Mouse (Mus musculus) embryonic facial prominence, embryonic 12.5 days (tissue): ENCODE measurements at regions not wholly inside any gene's neighbourhood (a gene's known extent, or its start where the extent isn't known, plus 50 kb on each side); places are given as distances from the start of the nearest gene placed in this dataset.

Source experiments
- ATAC-seq: fragments of 200-750 bp; cut with Nextera tagmentation; 2 replicates; pipeline ENCODE4 v1.8.0; 2017; ENCODE audit not compliant: insufficient number of reproducible peaks, insufficient read depth, low FRiP score, low TSS enrichment
- H3K27ac ChIP-seq: fragments of 300-500 bp; sonication (generic); 2 replicates; pipeline ENCODE4 v1.5.1; 2016; ENCODE audit warnings: mild to moderate bottlenecking
- H3K27me3 ChIP-seq: fragments of 300-500 bp; sonication (generic); 2 replicates; pipeline ENCODE4 v1.6.1; 2016; ENCODE audit warnings: mild to moderate bottlenecking, moderate library complexity
- H3K36me3 ChIP-seq: fragments of 300-500 bp; sonication (generic); 2 replicates; pipeline ENCODE4 v1.6.1; 2016; ENCODE audit warnings: mild to moderate bottlenecking
- H3K4me1 ChIP-seq: fragments of 300-500 bp; sonication (generic); 2 replicates; pipeline ENCODE4 v1.6.1; 2016
- H3K4me2 ChIP-seq: fragments of 300-500 bp; sonication (generic); replicated peaks from 2 replicates; pipeline ENCODE4 v1.6.1; 2016; ENCODE audit warnings: mild to moderate bottlenecking, moderate library complexity
- H3K4me3 ChIP-seq: fragments of 300-500 bp; sonication (generic); 2 replicates; pipeline ENCODE4 v1.5.1; 2016; ENCODE audit warnings: mild to moderate bottlenecking
- H3K9ac ChIP-seq: fragments of 300-500 bp; sonication (generic); 2 replicates; pipeline ENCODE4 v1.6.1; 2016; ENCODE audit warnings: mild to moderate bottlenecking, moderate library complexity
- H3K9me3 ChIP-seq: fragments of 300-500 bp; sonication (generic); 2 replicates; pipeline ENCODE4 v1.6.1; 2016; ENCODE audit warnings: mild to moderate bottlenecking, moderate library complexity
- WGBS: fragments of 180-500 bp; shearing (Covaris S2); methylation state at CpG from one replicate; pipeline ENCODE4 v1.1.7; 2016; 5-methylcytosine and 5-hydroxymethylcytosine counted together

DNA sequence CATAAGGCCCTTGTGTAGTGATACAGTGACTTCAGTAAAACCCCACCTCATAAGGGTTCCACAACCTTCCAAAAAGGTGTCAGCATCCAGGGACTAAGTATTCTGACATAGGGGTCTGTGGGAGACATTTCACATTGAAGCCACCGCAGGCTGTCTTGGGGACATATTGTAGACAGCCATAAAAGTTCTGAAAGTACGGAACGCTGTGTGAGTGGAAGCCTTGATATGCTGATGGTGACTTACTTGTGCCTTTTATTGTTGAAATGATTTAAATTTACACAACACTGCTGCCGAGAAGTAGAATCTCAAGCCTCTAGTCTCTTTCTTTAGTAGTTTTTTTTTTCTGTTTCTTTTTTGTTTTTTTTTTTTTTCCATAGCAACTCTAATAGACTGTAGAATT is 82.5 kb upstream of the Tmtc4 start:
- ATAC-seq, result no peak
- Histone ChIP-seq H3K9me3 (no peaks in the 10 kb centered on the region), H3K4me2 (no peak overlapping the region), H3K4me1 (peaks cover 6% of the 10 kb centered on the region; the same call in 1 of the 2 replicates), H3K4me3 (no peak overlapping the region), H3K9ac (no peak overlapping the region), H3K36me3 (no peaks in the 10 kb centered on the region), H3K27ac (no peak overlapping the region), H3K27me3 (no peaks in the 10 kb centered on the region)
- 91% methylated on average over 4 of the region's 4 CpGs for WGBS

DNA sequence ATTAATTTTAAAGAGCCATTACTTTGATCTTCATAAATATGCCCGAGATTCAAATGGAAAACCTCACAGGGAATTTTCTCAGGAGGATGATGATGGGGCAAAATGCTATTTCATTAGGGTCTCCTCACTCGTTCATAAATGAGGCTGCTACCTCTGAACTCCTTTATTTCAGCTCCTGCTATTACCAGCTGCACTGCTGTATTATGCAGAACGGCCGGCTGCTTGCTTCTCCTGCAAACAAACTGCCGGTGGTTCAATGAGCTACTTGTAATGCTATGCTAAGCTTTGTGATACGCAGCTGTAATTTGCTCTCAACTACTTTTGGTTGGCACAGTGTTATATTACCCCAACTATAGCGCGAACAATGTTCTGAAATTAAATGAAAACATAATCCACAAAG is 81.7 kb upstream of the Tmtc4 start:
- H3K4me3 ChIP-seq, result no peak overlapping the region
- no peaks in the 10 kb centered on the region for H3K9me3 ChIP-seq
- no peak overlapping the region for H3K4me2 ChIP-seq
- no peak overlapping the region for H3K27ac ChIP-seq
- 41% methylated on average over 8 of the region's 8 CpGs for WGBS
- H3K4me1 ChIP-seq, result peaks cover 6% of the 10 kb centered on the region; the same call in 1 of the 2 replicates
- ATAC-seq, result no peak
- no peaks in the 10 kb centered on the region for H3K36me3 ChIP-seq
- no peak overlapping the region for H3K9ac ChIP-seq
- H3K27me3 ChIP-seq, result no peaks in the 10 kb centered on the region

DNA sequence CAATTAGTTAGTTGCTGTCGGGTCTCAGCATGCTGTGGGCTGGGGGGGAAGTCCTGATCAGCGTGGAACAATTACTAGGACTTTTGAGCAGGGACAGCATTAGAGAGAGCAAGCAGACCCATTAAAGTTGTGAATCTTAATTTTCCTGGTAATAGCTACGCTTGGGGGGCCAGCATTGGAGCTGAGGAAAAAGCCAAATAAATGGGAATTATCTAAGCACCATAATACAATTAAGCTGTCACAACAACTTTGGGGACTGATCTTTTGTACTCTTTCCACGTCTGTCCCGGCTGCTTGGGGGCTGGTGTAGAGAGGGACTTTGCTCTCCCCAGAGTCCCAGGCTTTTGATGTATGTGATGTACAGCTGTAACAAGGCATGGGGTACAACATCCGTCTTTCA is 81.3 kb upstream of the Tmtc4 start:
- Histone ChIP-seq H3K27me3 (no peaks in the 10 kb centered on the region), H3K4me3 (no peak overlapping the region), H3K4me2 (no peak overlapping the region), H3K9ac (no peak overlapping the region), H3K36me3 (no peaks in the 10 kb centered on the region), H3K4me1 (peaks cover 6% of the 10 kb centered on the region; the same call in 1 of the 2 replicates), H3K27ac (no peak overlapping the region), H3K9me3 (no peaks in the 10 kb centered on the region)
- no peak for ATAC-seq
- 28% methylated on average over 6 of the region's 6 CpGs for WGBS

DNA sequence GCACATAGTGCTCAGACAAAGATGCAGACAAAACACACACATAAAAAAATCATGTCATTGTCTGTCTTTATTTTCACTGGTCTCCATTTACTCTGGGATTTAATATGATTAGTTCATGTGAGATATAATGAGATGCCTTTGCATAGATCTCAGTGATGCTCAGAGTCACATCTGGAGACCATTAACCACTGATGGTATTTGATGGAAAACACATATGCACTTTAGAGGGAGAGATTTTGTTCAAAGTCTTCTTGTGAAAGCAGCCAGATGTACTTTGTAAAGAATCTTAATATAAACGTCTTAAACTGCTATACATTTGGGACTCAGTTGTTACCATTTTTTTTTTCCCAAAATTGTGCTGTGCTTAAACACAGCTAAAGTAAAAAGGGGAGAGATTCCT is 79.1 kb upstream of the Tmtc4 start:
- H3K27ac ChIP-seq, result 0 out of 2 replicates have a peak overlapping the region, but pooled peaks have one; percentile 75

GRCm38 (mm10) chr14:123056976-123057375 is 73.1 kb upstream of the Tmtc4 start:
- Histone ChIP-seq H3K27me3 (no peaks in the 10 kb centered on the region), H3K9me3 (no peaks in the 10 kb centered on the region), H3K4me3 (no peak overlapping the region), H3K4me1 (no peaks in the 10 kb centered on the region), H3K9ac (no peak overlapping the region), H3K4me2 (no peak overlapping the region), H3K27ac (no peak overlapping the region), H3K36me3 (no peaks in the 10 kb centered on the region)
- WGBS, result 65% methylated on average over 4 of the region's 4 CpGs
- no peak for ATAC-seq

More for the DNA sequence above, 79.1 kb upstream of the Tmtc4 start:
- 15% methylated on average over 1 of the region's 1 CpGs for WGBS
- no peaks in the 10 kb centered on the region for H3K27me3 ChIP-seq
- H3K36me3 ChIP-seq, result no peaks in the 10 kb centered on the region
- peaks cover 6% of the 10 kb centered on the region; the same call in 1 of the 2 replicates for H3K4me1 ChIP-seq
- H3K9ac ChIP-seq, result no peak overlapping the region
- ATAC-seq, result no peak
- no peak overlapping the region for H3K4me3 ChIP-seq
- H3K9me3 ChIP-seq, result no peaks in the 10 kb centered on the region
- H3K4me2 ChIP-seq, result no peak overlapping the region

DNA sequence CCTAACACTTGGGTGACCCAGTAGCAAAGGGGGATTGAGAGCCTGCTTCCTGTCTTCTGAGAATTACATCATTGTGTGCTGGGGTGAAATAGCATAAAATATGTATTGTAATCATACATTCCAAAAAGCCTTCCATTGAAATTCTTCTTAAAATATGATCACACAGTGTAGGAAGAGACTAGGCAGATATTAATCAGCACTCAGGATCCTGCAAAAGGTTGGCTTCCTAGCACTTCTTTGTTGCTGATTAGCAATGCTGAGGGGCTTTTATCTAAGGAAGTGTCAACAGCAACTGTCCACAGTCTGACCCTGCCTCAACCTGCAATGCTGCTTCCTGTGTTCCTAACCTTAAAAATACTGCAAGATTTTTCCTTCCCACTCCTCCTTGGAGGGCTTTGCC is 64.6 kb upstream of the Tmtc4 start:
- H3K4me1 ChIP-seq, result no peaks in the 10 kb centered on the region
- H3K27me3 ChIP-seq, result no peaks in the 10 kb centered on the region
- ATAC-seq, result no peak
- H3K27ac ChIP-seq, result no peak overlapping the region
- no peaks in the 10 kb centered on the region for H3K36me3 ChIP-seq
- no peak overlapping the region for H3K9ac ChIP-seq
- H3K4me3 ChIP-seq, result no peak overlapping the region
- H3K9me3 ChIP-seq, result no peaks in the 10 kb centered on the region
- no peak overlapping the region for H3K4me2 ChIP-seq

- no peaks in the 10 kb centered on the region for H3K36me3 ChIP-seq
- no peaks in the 10 kb centered on the region for H3K4me1 ChIP-seq
- no peak overlapping the region for H3K9ac ChIP-seq
- no peaks in the 10 kb centered on the region for H3K27me3 ChIP-seq
- H3K27ac ChIP-seq, result no peak overlapping the region
- H3K9me3 ChIP-seq, result no peaks in the 10 kb centered on the region
- no peak for ATAC-seq
- H3K4me2 ChIP-seq, result no peak overlapping the region
- no peak overlapping the region for H3K4me3 ChIP-seq
These were observed 56.2 kb upstream of the Tmtc4 start for GRCm38 (mm10) chr14:123040046-123040445.

DNA sequence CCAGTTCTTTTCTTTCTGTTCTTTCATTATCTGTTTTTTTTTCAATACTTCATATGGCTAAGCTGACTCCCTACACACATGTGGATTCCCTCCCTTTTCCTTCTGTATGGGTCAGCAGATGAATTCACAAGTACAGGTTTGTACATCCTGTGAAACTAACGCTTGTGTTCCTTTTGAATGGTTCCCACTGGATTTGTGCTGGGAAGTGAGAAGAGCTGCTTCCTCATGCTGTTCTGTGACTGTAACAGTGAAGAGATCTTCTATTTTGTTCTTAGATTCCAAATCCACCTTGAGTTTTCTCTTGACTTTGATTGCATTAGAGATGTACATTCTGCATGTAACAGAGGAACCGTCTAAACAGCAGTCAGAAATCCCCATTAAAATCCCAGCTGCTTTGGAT is 53.6 kb upstream of the Tmtc4 start:
- Histone ChIP-seq H3K27ac (no peak overlapping the region), H3K4me1 (no peaks in the 10 kb centered on the region), H3K4me3 (no peak overlapping the region), H3K36me3 (no peaks in the 10 kb centered on the region), H3K27me3 (no peaks in the 10 kb centered on the region), H3K9ac (no peak overlapping the region), H3K4me2 (no peak overlapping the region), H3K9me3 (no peaks in the 10 kb centered on the region)
- WGBS, result 46% methylated on average over 2 of the region's 2 CpGs
- no peak for ATAC-seq
